Mouse (Mus musculus) forelimb bud, embryonic 11.5 days (tissue): ENCODE measurements at regions not wholly inside any gene's neighbourhood (a gene's known extent, or its start where the extent isn't known, plus 50 kb on each side); places are given as distances from the start of the nearest gene placed in this dataset.

Experiments used
- DNase-seq: peaks from one replicate; pipeline ENCODE4 v3.0.0-alpha.2; 2012; ENCODE audit warnings: low read depth, low spot score

DNA sequence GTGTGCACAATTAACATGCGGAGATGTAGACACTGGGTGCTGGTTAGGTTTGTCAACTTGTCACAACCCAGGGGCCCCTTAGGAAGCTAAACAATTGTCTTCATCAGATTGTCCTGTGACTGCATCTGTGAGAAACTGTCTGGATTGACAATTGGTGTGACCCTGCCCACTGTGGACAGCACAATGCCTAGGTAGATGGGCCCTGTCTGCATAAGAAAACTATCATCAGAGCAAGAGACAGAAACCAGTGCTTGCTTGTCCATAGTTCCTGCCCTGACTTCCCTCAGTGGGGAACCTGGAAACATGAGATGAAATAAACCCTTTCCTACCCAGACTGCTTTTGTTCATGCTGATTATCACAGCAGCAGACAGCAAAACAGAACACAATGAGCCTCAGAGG, 63.5 kb upstream of the Tyw5 start:
- no peak for DNase-seq

DNA sequence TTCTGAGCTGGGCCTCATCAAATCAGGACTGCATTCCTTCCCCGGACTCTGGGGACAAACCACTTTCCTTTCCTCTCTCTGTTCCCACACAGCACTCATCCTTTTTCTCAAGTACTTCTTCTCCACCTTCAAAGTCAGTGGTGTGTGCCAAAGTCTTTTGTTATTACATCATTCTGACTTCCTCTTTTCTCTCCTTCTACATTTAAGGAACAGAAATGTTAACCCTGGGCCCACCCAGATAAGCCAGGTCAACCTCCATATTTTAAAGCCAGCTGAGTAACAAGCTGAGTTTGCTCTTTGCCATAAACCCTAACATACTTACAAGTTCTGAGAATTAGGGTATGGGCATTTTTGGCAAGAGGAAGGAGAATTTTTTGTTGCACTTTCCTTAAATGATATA, 65.3 kb upstream of the Tyw5 start:
- no peak for DNase-seq

DNA sequence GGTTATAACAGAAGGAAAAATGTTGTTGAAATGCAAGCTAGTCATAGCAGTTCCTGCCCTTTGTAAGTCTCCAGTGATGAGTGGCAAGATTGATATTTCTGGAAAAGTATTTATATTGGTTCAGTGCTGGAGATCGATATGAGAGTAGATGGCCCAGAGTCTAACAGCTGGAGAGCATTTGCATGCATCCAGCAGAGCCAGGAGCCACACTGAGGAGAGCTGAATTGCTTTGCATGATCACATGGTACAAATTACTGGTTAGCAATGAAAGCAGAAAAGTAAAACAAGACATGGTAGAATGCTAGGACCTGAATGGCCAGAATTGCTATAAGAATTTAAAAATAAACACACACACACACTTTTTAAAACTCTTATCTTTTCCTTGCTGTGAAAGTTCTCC, 70.8 kb upstream of the Tyw5 start:
- DNase-seq: peak; percentile 58

DNA sequence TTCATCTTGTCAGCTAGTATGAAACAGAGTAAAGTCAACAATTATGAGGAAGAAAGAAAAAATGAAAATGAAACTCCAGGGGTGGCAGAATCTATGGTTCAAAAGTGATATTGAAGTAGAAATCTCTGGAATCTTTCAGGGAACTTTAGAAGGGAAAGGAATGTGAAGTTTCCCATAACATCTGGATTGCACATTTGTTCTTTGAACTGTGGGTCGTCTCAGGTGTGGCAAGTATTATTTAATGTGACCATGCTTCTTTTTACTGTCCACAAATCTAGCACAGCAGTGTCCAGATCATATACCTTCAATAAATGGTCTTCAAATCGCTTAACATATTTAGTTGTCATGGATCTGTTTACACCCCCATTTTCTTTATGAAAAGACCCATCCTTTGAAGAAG, 71.2 kb upstream of the Tyw5 start:
- DNase-seq: peak; percentile 62

DNA sequence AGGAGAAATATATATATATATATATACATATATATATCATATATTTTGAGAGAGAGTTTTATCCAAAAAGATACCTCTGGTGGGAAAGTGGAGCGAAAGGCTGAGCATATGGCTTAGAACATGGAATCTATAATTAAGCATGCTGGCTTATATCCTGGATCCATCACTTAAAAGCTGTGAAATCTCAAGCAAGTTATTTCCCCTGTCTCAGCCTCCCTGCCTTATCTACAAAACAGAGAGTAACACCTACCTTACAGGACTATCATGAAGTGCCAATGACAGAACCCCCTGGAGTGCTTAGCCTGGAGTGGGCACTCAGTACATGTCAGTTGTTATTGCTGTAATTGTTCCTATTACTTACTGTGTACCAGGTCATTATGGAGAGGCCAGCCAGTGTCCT, 71.9 kb upstream of the Tyw5 start:
- no peak for DNase-seq

DNA sequence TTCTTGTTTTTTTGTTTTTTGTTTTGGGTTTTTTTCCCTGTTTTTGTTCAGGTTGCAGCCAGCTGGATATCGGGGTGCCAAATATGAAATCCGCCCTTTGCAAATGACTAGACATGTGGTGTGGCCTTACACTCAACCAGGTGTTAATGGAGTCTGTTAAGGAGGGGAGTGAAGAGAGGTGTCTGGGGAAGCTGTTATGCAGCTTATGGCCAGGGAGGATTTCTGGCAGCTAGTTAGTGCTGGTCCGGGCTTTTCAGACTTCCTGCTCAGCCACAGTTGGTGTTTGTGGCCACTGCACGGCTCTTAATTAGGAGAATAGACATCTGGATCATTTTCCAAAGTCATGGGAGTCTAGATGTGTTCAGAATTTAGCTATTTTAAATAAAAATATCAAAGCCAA, 72.7 kb upstream of the Tyw5 start:
- peak; percentile 34 for DNase-seq

DNA sequence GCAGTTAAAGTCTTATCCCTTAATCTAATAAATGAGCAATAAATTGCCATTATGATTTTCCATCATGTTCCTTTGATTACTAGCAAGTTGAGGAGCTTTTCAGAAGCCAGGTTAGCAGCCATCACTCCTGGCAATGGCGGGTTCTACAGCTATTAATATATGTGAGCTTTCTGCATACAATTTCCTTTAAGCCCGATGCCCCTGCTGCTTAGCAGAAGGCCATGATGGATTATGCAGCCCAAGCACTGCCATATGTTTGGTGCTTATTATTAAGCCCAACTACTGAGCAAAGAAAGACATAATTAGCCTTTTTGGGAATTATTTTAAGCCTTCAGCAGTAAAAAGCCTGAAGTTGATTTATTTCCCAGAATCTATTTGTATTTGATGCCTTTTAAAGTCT, 82.3 kb upstream of the Tyw5 start:
- no peak for DNase-seq

DNA sequence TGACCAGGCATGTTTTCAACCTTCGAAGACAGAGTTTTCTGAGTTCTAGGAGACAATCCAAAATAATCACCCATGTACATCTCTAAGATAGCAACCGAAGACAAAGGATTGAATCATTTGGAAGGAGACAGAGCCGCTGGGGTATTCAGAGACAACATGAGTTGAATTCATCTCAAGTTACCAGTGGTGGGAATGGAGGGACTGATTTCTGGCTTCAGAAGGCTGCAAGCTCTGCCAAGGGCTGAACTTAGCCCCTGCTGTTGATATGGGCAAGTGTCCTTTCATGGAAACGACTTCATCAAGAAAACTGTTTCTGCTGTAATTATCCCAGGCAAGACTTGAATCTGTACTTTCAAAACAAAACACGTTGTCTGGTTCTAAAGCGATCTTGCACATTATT, 82.7 kb upstream of the Tyw5 start:
- DNase-seq: no peak

DNA sequence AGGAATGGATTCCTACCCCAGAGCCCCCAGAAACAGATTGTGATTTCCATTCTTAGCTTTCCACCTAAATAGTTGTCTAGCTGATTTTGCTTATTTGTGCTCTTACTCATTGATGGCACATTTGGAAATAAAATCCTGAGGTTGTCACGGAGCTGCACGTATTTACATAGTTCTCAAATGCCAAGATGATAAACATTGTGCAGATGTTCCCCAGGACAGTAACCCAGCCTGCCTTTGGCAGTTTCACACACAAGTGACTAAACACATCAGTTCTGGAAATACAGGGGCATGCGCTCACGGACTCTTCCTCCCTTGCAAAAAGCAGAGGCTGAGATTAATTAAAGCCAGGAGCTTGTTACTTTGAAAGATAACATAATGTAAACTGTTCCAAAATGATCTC, 83.1 kb upstream of the Tyw5 start:
- no peak for DNase-seq

DNA sequence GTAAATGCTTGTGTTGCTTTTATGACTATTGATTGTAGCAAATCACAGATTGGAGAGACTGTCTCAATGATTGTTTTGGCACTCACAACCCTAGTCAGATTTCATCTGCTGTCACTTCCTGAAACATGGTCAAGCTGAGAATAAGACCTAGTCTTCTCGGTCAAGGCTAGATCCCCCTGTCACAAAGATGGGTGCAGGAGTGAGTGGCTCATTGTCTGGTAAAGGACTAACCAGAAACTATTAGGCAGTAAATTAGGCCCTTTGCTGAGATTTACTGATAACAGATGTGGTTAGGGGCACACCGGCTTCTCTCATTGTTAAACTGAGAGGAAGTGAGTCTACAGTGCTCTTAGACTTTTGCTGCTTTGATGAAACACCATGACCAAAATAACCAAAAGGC, 85.8 kb upstream of the Tyw5 start:
- DNase-seq: no peak

DNA sequence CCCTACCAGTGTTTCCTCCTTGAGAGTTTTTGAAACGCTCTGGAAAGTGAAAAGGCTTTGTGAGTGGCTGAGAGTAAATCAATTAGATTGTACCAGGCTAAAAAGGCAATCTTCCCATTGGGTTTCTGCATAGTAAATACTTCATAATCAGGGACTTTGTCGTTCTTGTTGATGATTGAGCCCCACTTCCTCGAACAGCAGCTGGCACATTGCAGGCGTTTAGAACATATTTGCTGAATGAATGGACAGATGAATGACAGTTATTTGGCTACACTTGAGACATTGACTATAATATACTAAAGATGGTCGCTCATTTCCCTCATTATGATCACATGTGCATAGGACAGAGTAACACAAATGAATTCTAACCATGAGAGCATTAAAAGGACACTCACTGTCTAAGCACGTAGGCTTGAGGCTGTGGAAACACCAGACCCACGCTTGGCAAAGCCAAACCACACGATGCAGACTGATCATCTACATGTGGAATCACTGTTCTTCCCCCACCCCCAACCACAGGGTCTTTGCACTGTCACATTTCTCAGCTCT, 90.7 kb upstream of the Tyw5 start:
- no peak for DNase-seq

DNA sequence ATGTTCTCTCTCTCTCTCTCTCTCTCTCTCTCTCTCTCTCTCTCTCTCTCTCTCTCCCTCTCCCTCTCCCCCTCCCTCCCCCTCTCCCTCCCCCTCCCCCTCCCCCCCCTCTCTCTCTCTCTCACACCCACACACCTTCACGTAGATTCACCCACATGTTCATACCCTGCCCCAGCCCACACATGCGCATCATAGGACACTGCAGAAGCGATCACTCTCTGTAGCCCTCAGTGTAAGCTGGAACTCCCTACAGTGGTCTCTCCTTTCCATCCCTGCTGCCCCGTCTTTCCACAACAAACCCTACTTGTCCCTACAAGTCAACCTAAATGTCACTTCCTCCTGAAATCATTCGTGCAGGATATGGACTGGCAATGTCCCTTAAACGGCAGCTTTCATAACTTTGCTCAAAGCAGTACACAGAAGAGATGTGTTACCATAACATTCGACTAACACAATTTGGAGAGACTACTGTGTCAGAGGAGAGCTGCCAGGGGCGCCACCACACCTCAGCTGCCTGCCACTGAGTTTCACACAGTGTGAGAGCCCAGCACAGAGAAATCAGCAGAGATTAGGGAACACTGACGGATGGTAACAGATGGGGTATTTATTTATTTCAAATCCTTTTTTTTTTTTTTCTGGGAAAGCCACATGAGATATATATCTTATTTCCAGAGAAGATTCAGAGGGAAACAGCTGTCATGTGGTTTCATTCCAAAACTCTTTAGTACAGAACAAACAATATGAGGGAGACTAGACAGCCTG, 103.6 kb upstream of the Tyw5 start:
- no peak for DNase-seq

DNA sequence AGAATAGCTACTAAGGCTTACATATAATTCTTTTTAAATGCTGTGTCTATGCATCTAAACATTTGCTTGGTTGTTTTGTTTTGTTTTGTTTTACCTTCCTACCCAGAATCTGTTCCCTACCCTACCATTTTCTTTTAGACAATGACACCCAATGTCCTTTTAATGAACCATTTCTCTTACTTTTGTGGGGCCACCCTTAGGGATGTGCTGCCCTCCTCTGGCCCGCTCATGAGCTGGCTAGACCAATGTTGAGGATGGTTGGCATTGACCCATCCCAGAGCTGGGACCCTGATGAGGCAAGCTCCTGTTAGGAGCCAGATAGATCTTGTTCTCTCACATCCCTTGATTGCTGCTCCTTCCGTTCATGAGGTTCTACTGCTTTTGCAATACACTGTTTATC, 105.0 kb upstream of the Tyw5 start:
- no peak for DNase-seq

DNA sequence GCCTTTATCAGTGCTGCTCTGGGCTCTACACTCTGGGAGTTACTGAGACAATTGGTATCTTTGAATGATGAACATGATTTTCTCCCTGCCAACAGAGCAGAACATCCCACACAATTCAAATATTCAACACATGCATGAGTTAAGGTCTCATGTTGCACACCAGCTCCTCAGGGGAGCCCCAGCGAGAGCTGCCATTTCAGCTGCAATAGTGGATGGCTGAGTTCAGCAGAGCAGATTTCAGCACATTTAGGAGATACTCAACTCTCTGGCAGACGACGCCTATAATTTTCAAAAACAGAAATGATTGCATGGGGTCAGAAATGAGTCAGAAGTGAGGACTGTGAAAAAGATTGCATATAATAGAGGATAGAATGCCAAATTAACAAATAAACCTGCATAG, 105.6 kb upstream of the Tyw5 start:
- DNase-seq: no peak

DNA sequence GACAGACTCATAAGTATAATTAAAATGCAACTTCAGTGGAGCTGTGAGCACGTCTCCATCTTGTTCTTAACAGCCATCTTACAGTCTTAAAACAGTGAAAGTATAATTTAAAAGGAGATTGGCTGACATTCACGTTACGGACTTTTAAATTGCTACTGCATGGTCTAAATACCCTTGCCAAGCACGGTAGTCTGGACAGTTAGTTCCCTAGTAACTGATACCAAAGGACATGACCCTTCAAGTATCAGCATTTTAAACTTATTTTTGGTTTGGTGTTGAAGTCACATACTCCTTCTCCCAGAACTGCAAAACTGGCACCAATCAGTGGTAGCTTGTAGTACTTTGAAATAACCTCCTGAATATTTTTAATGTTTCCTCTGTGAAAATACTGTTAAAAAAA, 119.1 kb upstream of the Tyw5 start:
- DNase-seq: no peak

DNA sequence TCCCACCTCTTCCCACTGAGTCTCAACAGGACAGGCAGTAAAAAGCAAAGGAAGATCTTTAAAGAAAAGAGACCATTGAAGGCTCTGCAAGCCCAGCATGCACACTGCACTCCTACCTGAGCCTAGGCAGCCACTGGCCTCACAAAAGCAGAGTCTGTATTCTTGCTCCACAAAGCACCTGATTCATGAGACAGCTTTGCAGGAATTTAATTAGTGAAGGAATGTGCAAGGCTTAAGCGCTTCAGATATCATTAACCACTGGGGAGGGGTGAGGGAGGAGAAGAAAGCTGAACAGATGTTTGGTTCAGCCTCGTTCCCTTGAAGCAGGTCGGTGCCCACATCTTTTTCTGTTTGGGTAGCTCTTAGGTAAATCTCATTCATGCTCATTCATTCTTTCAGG, 121.8 kb upstream of the Tyw5 start:
- peak; percentile 57 for DNase-seq

DNA sequence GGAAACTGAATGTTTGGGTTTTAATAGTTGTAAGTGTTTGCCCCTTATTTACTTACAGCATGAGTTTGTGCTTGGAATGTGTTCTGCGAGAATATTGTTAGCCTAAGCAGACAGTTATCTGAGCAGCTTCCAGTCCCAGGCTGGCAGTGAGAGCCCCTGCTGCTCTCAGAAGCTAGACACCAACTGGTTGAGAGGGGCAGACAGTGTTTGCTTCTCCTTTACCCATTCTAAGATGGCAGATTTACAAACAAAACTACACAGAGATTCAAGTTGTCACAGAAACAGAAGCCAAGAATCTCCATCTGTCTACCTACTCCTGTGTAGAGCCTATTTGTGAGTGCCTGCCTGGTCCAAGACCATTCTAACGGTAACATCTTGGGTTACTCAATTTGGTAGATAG, 122.4 kb upstream of the Tyw5 start:
- no peak for DNase-seq

DNA sequence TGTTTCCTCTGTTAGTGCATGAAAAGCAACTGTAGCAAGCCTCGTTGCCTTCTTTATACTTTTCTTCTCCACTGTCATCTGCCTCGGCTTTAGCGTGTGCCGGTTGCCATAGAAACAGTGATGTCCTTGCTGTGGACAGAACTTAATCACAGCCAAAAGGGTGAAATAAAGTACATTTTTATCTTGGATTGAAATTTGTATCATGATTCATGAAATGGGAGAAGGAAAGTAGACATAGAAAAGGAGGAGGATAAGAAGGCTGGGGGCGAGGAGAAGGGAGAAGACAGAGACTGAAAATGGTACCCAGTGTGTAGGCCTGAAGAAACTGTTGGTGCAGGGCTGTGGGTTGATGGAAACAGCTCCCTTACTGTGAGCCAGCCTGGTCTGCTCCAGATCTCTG, 130.5 kb upstream of the Tyw5 start:
- no peak for DNase-seq

DNA sequence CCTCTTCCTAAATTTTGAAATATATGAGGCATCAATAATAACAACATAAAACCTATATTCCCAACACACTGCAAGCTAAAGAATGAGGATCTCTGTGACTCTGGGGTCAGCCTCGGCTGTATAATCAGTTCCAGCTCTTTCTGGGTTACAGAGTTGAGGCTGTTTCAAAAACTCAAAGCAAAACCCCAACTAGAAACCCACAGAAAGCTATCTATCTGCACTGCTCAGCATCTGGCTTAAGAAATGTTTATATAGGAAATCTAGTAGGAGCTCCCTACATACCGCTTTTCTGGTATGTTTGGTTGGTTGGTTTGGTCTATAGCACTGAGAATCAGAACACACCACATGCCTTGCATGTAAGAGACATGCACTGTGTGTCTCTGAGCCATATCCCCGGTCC, 137.8 kb upstream of the Tyw5 start:
- no peak for DNase-seq

DNA sequence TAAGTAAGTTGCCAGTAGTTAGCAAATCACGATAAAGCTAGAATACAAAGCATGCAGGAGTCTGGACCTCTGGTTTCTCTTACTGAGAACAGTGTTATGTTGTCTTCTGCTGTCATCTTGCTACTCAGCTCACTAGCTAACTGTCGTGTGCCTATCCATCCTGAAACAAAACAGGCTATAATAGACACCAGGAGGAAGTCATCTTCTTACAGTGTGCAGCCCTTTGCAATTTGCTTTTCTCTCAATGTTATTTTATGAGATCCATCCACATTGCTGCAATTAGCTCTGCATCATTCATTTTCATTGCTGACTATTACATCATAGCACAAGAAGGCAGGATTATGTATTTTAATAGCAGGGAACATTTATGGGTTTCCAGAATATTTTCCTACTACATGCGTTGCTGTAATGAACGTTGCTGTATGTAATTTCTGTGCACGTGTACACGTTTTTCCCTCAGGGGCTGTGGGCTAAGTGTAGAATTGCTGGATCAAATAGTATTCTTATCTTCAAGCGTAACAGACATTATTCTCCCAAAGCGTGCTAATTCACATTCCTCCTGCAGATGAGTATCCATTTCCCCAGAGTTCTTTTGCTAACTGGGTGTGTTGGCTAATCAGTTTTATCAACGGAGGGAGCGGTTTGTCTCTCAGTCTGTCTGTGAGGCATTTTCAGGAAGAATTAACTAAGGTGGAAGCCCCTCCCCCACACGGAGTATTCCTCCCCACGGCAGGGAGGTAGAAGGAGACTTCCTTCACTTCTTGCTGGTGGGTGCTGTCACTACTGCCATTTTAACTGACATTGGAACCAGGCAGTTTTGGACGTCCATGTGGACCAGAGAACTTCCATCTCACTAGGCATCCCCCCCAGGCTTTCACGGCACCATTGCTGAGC, 139.1 kb upstream of the Tyw5 start:
- no peak for DNase-seq

DNA sequence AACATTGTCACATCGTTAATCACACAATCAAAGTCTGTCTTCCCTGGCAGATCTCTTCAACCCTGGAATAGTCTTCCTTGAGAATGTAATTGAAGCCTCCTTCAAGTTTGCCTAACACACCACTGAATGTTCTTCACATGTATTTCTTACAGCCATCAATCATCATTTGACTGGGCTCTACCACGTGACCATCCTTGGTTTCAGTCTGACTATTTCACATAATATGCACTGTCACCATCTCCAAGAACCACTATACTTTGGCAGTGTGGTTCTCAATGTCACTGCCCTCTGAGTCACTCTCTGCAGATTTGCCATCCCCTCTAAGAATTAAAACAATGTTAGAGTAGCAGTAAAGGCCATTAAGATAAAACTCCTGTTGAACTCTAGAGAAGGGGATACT, 154.6 kb upstream of the Tyw5 start:
- no peak for DNase-seq

DNA sequence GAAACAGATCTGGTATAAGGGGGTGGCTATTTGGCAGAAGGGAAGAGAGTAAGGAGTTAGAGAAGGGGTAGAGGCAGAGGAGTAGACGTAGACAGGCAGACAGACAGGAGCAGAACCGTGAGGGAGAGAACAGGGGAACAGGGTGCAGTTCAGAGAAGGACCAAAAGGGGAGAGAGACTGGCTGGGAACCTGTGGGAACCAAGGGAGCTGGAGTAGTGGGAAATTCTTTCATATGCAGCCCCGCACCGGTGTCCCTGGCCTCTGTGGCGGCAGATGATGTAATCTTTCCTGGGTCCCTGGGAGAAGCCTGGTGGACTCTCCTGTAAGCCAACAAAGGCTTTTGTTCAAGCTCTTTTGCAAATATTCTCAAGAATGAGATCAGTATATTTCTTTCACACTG, 157.8 kb upstream of the Tyw5 start:
- DNase-seq: no peak

DNA sequence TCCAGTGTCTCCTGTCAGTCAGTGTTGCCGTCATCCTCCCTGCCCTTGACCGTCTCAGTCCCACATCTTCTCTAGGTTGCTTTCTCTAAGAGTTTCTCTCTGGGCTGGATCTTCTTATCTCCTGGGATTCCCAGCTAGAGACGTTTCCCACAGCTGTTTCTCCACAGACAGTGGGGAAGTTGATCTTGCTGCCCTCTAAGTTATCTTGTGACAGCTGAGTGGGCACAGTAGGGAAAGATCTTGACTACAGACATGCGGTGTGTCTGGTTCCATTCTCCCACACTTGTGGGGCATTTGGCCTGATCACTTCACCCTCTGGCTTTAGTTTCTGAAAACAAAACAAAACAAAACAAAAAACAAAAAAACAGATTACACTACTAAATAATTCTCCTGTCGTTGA, 165.2 kb upstream of the Tyw5 start:
- DNase-seq: no peak
